In the genomic region with DNA sequence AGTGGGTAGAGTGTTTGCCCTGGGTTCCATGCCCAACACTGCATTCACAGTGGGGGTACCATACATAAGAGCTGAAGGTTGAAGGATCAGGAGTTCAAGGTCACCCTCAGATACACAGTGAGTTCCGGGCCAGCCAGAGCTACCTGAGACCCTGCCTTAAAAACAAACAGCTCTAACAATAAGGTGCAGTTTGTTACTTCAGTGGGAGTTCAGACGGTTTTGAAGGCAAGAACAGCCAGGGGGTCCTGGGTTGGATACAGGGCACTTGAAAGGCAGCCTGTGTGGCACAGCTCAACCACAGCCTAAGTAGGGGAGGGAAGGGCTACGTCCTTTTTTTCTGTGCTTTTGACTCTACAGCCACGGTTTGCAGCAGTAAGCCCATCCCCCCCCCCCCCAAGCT, we compare ENCODE assay signal across 8 mouse cellular contexts. TPM values are rescaled to one million over a fixed set of nuclear protein-coding genes. Genes with fewer than 3 reads are reported as not detected.
DNase-seq lines count a peak whose midpoint lies in the region; ATAC-seq and TF ChIP-seq lines count a peak whose summit lies in the region.
"Had no signal": no experiment of that assay in that cellular context is flagged by ENCODE, and none has a peak within 500 bp of the region (broad histone marks: within the 10 kb centered on the region; RNA-seq: fewer than 3 reads in every experiment).

No protein-coding gene starts in this region.

- no peaks in the 10 kb centered on the region for H3K36me3 ChIP-seq in kidney, embryonic 14.5 days (ENCODE audit: control insufficient read depth, insufficient read depth, low read length)
- peaks cover 59% of the 10 kb centered on the region for H3K36me3 ChIP-seq in E14TG2a.4 (ENCODE audit: insufficient read depth, low read length)
- H3K36me3 ChIP-seq in liver, embryonic 11.5 days (ENCODE audit: control insufficient read depth, insufficient read depth, low read length) = no peaks in the 10 kb centered on the region

- H3K27ac ChIP-seq in kidney, embryonic 14.5 days (ENCODE audit: low read depth, low read length) = peak overlapping the region; percentile 44; the same call in 1 of the 2 replicates
- H3K27ac ChIP-seq in bone marrow macrophage, adult 2 months (ENCODE audit: insufficient read depth, low read depth, low read length) = peak overlapping the region; percentile 10; the same call in 1 of the 2 replicates
- no peak overlapping the region for H3K27ac ChIP-seq in liver, embryonic 11.5 days (ENCODE audit: low read depth, low read length)

- H3K9ac ChIP-seq in kidney, embryonic 14.5 days (ENCODE audit: low read depth, low read length) = no peak overlapping the region
- no peak overlapping the region for H3K9ac ChIP-seq in liver, embryonic 11.5 days (ENCODE audit: low read depth, low read length)

- no peaks in the 10 kb centered on the region for H3K9me3 ChIP-seq in kidney, embryonic 14.5 days (ENCODE audit: control insufficient read depth, low read length)
- no peaks in the 10 kb centered on the region for H3K9me3 ChIP-seq in E14TG2a.4 (ENCODE audit: low read length)
- no peaks in the 10 kb centered on the region for H3K9me3 ChIP-seq in liver, embryonic 11.5 days (ENCODE audit: control insufficient read depth, low read length)

- no peak for DNase-seq in kidney, postnatal 14 days
- no peak for DNase-seq in liver, embryonic 11.5 days (ENCODE audit: low spot score)
- no peak for DNase-seq in embryo, embryonic 10.5 days (ENCODE audit: low spot score)
- no peak for DNase-seq in urinary bladder, adult 2 months (ENCODE audit: low spot score)
- DNase-seq: kidney, postnatal 36 days had no signal

- H3K27me3 ChIP-seq in kidney, embryonic 14.5 days (ENCODE audit: control insufficient read depth, insufficient read depth, low read length) = no peaks in the 10 kb centered on the region
- no peaks in the 10 kb centered on the region for H3K27me3 ChIP-seq in E14TG2a.4 (ENCODE audit: insufficient read depth, low read length)
- no peaks in the 10 kb centered on the region for H3K27me3 ChIP-seq in liver, embryonic 11.5 days (replicated peaks; ENCODE audit: control insufficient read depth, insufficient read depth, low read length)

- 36% methylated on average over 4 of the region's 4 CpGs for WGBS in kidney, embryonic 14.5 days
- WGBS in liver, embryonic 11.5 days = 18% methylated on average over 4 of the region's 4 CpGs

- no peak for TF ChIP-seq CTCF in E14TG2a.4 (conservative IDR thresholded peaks at IDR 0.05; ENCODE audit: low read length)
- no peak for TF ChIP-seq CTCF in bone marrow macrophage, adult 2 months (IDR thresholded peaks at IDR 0.05; ENCODE audit: low read depth, low read length)

- peaks cover 29% of the 10 kb centered on the region for H3K4me1 ChIP-seq in kidney, embryonic 14.5 days (ENCODE audit: control insufficient read depth, insufficient read depth, low read length)
- H3K4me1 ChIP-seq in E14TG2a.4 (replicated peaks; ENCODE audit: low read depth, low read length) = peaks cover 82% of the 10 kb centered on the region
- peaks cover 7% of the 10 kb centered on the region; the same call in 1 of the 2 replicates for H3K4me1 ChIP-seq in bone marrow macrophage, adult 2 months (ENCODE audit: control insufficient read depth, insufficient read depth, low read length)
- peaks cover 34% of the 10 kb centered on the region for H3K4me1 ChIP-seq in liver, embryonic 11.5 days (replicated peaks; ENCODE audit: control insufficient read depth, insufficient read depth, low read length)

- no peak for ATAC-seq in kidney, embryonic 14.5 days (ENCODE audit: low FRiP score, low TSS enrichment)
- no peak for ATAC-seq in liver, embryonic 11.5 days (replicated peaks; ENCODE audit: low FRiP score)

- peak overlapping the region; percentile 58; the same call in 1 of the 2 replicates for H3K4me3 ChIP-seq in kidney, embryonic 14.5 days (ENCODE audit: low read length)
- H3K4me3 ChIP-seq in E14TG2a.4 (replicated peaks; ENCODE audit: low read length) = peak overlapping the region; percentile 97
- no peak overlapping the region for H3K4me3 ChIP-seq in bone marrow macrophage, adult 2 months (ENCODE audit: insufficient read depth, low read length)
- H3K4me3 ChIP-seq in liver, embryonic 11.5 days (ENCODE audit: low read depth, low read length) = no peak overlapping the region

- H3K4me2 ChIP-seq in kidney, embryonic 14.5 days (replicated peaks; ENCODE audit: low read depth, low read length) = peak overlapping the region; percentile 94
- H3K4me2 ChIP-seq in liver, embryonic 11.5 days = peak overlapping the region; percentile 95

- TF ChIP-seq POLR2A in bone marrow macrophage, adult 2 months (IDR thresholded peaks at IDR 0.05; ENCODE audit: borderline replicate concordance, low read depth, low read length) = no peak

RNA-seq across cellular contexts. Expression of gene Kcnk5, which starts 3.0 kb away (rescaled TPM):
- polyA plus RNA-seq in kidney, embryonic 14.5 days (2014; fragmentation: Nextera tagmentation; extraction: Ambion mirVana) = 4.7 and 12.2 TPM in 2 replicates
- polyA plus RNA-seq in bone marrow macrophage, adult 2 months (2012; ENCODE audit: insufficient read depth, insufficient read length, missing spikeins) = 0.16 and 0.45 TPM in 2 replicates
- 9.6 and 10.1 TPM in 2 replicates for polyA plus RNA-seq in liver, embryonic 11.5 days (2014; fragmentation: Nextera tagmentation; extraction: Ambion mirVana)
- 3.9 and 4.6 TPM in 2 replicates for polyA plus RNA-seq in urinary bladder, adult 2 months (2012; rRNA removed)

RNA-seq across cellular contexts. Expression of gene Saysd1, which starts 40.3 kb away (rescaled TPM):
- 11.2 and 13.7 TPM in 2 replicates for polyA plus RNA-seq in kidney, embryonic 14.5 days (2014; fragmentation: Nextera tagmentation; extraction: Ambion mirVana)
- polyA plus RNA-seq in bone marrow macrophage, adult 2 months (2012; ENCODE audit: insufficient read depth, insufficient read length, missing spikeins) = 9.4 and 9.8 TPM in 2 replicates
- polyA plus RNA-seq in liver, embryonic 11.5 days (2014; fragmentation: Nextera tagmentation; extraction: Ambion mirVana) = 7.7 TPM in 2 replicates
- polyA plus RNA-seq in urinary bladder, adult 2 months (2012; rRNA removed) = 6.9 and 7.9 TPM in 2 replicates

Comparison
In these comparisons a context has a peak if more than half of its experiments do, and no peak if none do; other contexts are left out.
1. H3K4me3 ChIP-seq: peak in kidney, embryonic 14.5 days (single experiment) and E14TG2a.4 (single experiment); none in bone marrow macrophage, adult 2 months (single experiment) and liver, embryonic 11.5 days (single experiment).